Mouse (Mus musculus) heart, postnatal 25 days (tissue): ENCODE data around the gene Eps8l1. TPM values are rescaled to one million over a fixed set of nuclear protein-coding genes. Genes with fewer than 3 reads are reported as not detected.
"Not testable (repeated sequence)": the region's sequence is repeated elsewhere in the genome, so short reads cannot be mapped to it uniquely, and the experiment has no call there.

ENCODE experiments used
- DNase-seq: peaks from one replicate; pipeline ENCODE4 v3.0.0; 2022; ENCODE audit warnings: low spot score
- intact Hi-C: fragments of 180-260 bp; cut with DNase I; formaldehyde crosslinking; loops from one replicate; pipeline ENCODE4 v1.15.1; 2025
- total RNA-seq, 2 experiments: library from RNA; stranded (reverse); gene quantifications; 2 replicates each; pipeline ENCODE4 v1.2.3; 2021

Gene Eps8l1
- total RNA-seq = 1 to 10 TPM; 2.3 to 3.6 TPM

DNA sequence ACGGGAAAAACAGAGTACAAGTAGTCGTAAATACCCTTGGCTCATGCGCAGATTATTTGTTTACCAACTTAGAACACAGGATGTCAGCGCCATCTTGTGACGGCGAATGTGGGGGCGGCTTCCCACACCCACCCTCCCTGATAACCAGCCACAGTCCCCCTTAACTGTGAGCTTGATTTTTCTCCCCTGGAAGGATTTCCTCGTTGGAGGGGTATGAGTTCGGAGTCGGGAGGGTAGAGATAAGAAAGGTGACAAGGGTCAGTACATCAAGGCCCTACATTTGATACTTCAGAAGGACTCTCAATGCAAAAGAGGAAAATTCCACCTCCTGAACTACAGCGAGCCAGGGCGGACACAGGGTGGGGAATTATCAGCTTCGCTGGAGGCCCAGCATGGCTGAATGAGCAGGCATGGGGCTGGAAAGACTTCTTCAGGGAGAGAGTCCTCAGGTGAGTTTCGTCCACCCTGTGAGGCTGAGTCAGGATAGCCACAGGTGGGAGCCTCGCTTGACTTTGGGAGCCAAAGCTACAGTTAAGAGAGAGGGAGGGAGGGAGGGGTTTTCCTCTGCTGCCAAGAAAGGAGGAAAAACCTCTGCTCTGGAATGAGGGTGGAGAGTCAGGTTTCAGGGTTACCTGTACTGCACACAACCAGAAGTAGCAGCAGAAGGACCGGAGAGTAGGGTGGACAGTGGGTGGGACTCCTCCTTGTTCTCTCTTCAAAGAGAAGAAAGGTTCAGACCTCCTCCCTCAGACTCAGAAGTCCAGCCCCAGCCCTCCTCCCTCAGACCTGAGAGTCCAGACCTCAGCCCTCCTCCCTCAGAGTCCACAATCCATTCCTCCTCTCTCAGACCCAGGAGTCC is at the start of gene Eps8l1:
Eps8l1 (plus strand) TSS at position 99 of the 859 bp plus-strand sequence.
- DNase-seq = no peak
- intact Hi-C loops = no loop called here

DNA sequence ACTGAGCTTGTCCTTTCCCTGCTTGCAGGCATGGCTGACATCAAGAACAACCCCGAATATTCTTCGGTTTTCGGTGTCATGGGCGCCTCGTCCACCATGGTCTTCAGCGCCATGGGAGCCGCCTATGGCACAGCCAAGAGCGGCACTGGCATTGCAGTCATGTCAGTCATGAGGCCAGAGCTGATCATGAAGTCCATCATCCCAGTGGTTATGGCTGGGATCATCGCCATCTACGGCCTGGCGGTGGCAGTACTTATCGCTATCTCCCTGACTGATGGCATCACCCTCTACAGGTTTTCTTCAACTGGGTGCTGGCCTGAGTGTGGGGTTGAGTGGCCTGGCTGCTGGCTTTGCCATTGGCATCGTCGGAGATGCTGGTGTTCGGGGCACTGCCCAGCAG is 48.1 kb upstream of the Eps8l1 start:
- DNase-seq, intact Hi-C loops: not testable (repeated sequence)

DNA sequence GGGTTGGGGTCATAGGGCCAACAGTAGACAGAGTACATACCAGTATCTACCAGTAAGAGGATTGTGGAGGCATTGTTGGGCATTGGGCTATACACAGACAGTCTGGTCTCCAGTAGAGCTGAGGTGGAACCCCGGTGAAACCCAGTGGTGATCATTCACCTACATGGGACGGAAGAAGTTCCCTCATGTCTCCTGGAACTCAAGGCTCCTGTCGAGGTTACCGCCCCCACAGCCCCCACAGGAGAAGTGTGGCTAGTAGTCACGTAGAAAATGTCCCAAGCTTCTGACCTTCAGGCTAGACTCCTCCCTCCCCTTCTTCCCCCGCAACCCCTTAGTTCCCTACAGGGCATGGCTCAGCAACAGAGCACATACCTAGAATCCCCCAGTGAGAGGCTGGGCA is 40.8 kb upstream of the Eps8l1 start:
- intact Hi-C loops = no loop called here
- DNase-seq = no peak

DNA sequence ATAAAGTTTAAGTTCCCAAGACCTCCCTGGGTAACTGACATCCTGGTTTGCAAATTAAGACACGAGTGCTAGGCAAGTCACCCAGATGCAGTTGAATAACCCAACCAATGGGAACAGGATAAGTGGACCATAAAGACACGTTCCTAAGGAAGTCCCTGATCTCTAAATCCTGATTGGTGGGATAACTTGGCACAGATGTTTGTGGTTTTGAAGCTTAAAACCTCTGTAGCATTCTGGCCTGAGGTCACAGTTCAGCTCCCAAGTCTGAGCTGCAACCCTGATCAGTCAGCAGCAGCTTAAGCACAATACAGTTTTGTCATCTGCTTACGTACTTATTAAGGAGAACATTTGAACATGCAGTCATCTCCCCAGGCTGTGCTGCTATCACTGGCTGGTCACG is 40.2 kb upstream of the Eps8l1 start:
- DNase-seq = no peak
- intact Hi-C loops = no loop called here

- intact Hi-C loops = loop anchor here (2.0 kb wide), 3 partner anchors 131 to 325 kb away; no protein-coding TSS in a partner anchor
- peak; percentile 72 for DNase-seq
These were observed 33.1 kb upstream of the Eps8l1 start for GRCm38 (mm10) chr7:4427161-4427912.

DNA sequence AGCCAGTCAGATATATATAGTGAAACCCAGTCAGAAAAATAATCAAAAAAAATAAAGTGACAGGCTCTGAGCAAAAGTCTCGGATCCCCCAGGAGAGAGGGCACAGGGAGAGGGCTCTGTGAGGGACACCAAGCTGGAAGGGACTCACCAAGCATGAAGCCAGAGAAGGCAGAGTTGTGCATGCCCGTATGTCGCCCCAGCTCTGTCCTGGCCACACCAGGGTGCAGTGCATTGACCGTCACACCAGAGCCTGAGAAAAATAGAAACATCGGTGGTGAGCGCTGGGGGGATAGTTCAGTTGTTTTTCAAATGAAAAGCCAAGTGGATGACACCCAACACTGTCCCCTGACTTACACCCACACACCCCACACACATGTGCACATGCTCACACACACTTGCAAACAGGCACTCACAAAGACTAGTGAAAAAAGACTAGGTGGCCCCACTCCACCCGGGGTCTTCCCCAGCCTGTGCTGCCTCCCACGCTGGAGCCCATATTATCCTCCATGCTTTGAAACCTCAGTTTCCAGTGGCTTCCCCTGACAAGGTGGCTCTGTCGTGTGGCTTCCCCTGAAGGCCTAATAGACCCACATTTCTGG is 30.1 kb upstream of the Eps8l1 start:
- intact Hi-C loops = loop anchor here (2.0 kb wide), 1 partner anchor 94 kb away; the partner anchor contains the start of gene Tnni3

DNA sequence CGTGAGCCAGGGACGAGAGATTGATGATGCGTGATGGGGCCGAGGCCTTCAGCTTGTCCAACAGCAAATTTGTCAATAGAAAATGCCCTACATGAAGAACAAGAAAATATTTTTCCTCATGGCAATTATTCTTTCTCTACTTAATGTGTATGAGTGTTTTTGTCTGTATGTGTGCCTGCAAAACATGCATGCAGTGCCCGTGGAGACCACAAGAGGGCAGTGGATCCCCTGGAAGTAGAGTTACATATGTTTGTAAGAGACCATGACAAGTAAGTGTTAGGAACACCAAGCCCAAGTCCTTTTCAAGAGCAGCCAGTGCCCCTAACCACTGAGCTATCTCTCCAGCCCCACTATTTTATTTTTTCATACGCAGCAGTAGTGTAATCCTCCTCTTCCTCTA is 28.9 kb upstream of the Eps8l1 start:
- DNase-seq = peak; percentile 26
- intact Hi-C loops = loop anchor here (2.0 kb wide), 1 partner anchor 93 kb away; the partner anchor contains the start of gene Tnni3

More for the DNA sequence above, 30.1 kb upstream of the Eps8l1 start:
- DNase-seq = no peak

- intact Hi-C loops = loop anchor here (2.0 kb wide), 1 partner anchor 39 kb away; no protein-coding TSS in a partner anchor
- no peak for DNase-seq
These were observed 28.4 kb upstream of the Eps8l1 start for GRCm38 (mm10) chr7:4432026-4432425.

GRCm38 (mm10) chr7:4437721-4438120 is 22.8 kb upstream of the Eps8l1 start:
- no peak for DNase-seq
- intact Hi-C loops = no loop called here

DNA sequence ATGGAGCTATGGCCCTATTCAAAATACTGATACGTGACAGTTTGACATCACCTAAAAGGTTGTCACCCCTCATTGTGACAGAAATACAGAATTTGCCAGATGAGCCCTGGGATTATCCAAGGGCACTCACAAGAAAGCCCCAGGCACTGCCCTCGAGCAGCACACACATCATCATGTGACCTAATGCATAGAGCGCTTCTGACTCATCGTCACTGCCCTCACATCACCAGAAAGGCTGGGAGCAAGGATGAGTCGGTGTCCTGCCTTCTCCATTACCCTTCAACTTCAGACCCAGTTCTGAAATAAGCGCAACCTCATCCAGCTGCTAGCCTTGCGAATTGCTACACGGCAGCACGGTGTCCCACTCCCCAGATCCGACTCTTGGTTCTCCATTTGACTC is 19.9 kb upstream of the Eps8l1 start:
- intact Hi-C loops = loop anchor here (10.0 kb wide), 1 partner anchor 746 kb away; the partner anchor contains the start of genes Mboat7 and Tsen34
- DNase-seq = no peak

GRCm38 (mm10) chr7:4445216-4445791 is 15.2 kb upstream of the Eps8l1 start, which contains the start of gene Rdh13:
Gene Rdh13 (minus strand): TSS chr7:4445649.
- intact Hi-C loops = loop anchor here (2.0 to 10.0 kb wide), 2 partner anchors 25 to 751 kb away; partner anchors contain the start of genes Mboat7 and Tsen34
- peak; percentile 82 for DNase-seq

- intact Hi-C loops = loop anchor here (10.0 kb wide), 1 partner anchor 752 kb away; the partner anchor contains the start of genes Mboat7 and Tsen34
- no peak for DNase-seq
These were observed 13.3 kb upstream of the Eps8l1 start for GRCm38 (mm10) chr7:4447138-4447537.

- intact Hi-C loops = loop anchor here (10.0 kb wide), 1 partner anchor 754 kb away; the partner anchor contains the start of genes Mboat7 and Tsen34
These were observed 12.0 kb upstream of the Eps8l1 start for GRCm38 (mm10) chr7:4448439-4448838.

DNA sequence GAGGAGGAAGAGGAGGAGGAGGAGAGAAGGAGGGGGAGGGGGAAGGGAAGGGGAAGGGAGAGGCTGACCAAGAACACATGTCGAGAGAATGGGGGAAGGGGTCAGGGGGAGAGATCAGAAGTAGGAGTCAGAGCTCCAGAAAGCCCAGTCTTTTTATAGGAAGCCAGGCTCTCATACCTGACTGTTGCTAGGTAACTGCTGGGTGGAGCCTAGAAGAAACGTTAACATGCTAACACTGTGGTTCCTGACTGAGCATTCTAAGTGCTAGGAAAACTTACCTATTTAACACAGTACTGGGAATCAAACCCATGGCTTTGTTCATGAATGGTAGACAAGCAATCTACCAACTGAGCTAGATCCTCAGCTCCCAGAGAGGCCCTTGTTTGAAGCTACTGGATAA is 11.3 kb upstream of the Eps8l1 start:
- no peak for DNase-seq
- intact Hi-C loops = loop anchor here (10.0 kb wide), 1 partner anchor 754 kb away; the partner anchor contains the start of genes Mboat7 and Tsen34

More at GRCm38 (mm10) chr7:4448439-4448838, 12.0 kb upstream of the Eps8l1 start:
- DNase-seq = no peak

DNA sequence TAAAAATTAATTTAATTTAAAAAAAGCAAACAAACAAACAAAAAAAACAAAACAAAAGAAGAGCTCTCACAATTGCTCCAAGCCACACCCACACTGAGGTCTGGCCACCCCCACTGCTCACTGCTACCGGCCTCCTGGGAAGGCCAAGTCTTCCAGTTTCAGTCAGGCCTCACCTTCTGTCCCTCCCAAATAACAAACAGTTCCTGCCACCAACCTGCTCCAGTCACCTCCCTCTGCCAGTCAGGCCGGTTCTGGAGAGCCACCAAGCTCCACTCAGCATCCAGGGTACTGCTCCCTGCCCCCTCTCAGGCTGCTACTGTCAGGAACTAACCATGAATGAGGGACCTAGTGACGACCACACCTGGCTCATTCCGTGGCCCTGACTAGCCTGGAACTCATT is 7.8 kb upstream of the Eps8l1 start:
- intact Hi-C loops = no loop called here
- DNase-seq = no peak

- intact Hi-C loops = no loop called here
- DNase-seq = no peak
These were observed 3.8 kb downstream of the Eps8l1 start for GRCm38 (mm10) chr7:4464194-4464824.

- intact Hi-C loops = no loop called here
- DNase-seq = no peak
These were observed 7.3 kb downstream of the Eps8l1 start for GRCm38 (mm10) chr7:4467801-4468200.

DNA sequence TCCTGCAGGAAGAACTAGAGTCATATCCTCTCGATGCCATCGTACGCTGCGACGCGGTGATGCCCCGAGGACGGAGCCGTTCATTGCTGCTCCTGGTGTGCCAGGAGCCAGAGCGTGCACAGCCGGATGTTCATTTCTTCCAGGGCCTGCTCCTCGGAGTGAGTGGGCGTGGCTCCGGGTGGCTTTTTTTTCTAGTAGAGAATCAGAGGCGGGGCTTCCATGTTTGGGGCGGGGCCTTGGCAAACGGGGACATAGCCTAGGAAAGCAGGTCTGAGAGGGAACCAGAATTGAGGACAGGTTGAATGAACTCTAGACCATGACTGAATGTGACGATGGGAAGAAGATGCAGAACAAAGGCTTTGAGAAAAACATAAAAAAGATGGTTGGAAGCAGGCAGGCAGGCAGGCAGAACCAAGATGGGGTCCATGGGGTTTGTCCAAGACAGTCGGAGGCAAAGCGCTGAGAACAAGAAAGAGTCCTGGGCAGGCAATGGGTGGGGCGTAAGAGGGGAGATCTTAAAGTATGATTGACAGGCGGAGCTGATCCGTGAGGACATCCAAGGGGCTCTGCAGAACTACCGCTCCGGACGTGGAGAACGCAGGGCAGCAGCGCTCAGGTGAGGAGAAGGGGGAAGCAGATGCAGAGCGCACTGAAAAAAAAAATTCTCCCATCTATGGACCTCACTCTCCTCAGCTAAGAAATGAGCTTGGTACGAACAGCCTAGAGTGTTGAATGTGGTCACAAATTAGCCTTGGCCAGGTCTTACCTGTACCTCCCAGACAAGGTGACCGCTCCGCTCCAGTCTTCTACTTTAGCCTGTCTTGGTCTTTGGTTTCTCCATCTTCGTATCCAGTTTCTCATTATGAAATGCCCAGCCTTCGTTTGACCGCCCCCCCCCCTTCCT is 10.1 kb downstream of the Eps8l1 start:
- intact Hi-C loops = loop anchor here (2.0 to 10.0 kb wide), 5 partner anchors 26 to 868 kb away; partner anchors contain the start of genes Rdh13, Rps9 and Tmc4
- peak; percentile 30 for DNase-seq
